Mouse (Mus musculus): ENCODE results near the gene Iscu.
"Not testable (repeated sequence)": the region's sequence is repeated elsewhere in the genome, so short reads cannot be mapped to it uniquely, and the experiment has no call there.

The Iscu gene

DNA sequence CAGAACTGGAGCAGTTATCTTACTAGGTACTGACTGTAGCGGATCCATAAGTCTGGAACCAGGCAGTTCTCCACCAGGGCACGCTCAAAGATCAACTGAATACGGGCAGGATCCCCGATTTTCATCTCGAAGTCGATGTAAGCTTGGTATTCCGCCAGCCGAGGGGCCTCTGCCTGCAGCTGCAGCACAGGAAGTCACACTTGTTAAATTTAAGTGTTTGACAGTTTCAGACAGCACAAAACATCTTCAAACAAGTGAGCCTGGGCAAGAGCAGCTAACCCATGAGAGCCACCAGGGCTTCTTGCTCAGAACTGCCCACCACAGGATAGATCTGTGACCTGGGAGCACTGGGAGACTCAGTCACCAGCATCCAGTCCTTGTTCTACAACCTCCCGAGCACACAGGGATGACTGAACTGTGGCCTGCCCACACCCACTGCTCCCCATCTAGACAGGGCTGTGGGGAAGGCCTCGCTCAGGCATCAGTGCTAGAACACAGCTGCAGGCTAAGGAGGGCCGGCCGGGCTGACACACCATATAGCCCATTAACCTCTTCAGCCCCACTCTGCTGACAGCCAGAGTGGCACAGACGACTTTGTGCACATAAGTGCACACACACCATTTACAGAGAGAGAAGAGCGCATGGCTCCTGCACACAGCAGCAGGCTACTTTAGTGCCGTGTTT, 17.1 kb upstream of the Iscu start:
- no peak for DNase-seq (ENCODE audit: low spot score in 2 of 2)

DNA sequence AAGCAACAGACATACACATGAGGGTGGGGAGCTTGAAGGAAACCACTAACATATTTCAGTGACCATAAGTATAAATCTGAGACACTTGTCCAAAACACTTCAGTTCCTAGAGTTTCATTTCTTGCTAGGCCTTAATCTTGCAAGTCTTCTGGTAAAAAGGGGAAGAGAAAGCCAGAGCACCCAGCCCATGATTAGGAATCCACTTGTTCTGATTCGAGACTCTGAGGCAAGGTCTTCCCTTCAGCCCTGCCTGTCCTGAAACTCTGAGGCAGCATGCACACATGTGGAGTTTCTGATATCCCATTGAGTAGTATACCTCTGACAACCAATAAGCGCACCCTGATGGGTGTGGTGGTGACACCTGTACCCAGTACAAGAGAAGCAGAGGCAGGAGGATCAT, 11.0 kb upstream of the Iscu start:
- no peak for DNase-seq (ENCODE audit: low spot score in 2 of 2)

DNA sequence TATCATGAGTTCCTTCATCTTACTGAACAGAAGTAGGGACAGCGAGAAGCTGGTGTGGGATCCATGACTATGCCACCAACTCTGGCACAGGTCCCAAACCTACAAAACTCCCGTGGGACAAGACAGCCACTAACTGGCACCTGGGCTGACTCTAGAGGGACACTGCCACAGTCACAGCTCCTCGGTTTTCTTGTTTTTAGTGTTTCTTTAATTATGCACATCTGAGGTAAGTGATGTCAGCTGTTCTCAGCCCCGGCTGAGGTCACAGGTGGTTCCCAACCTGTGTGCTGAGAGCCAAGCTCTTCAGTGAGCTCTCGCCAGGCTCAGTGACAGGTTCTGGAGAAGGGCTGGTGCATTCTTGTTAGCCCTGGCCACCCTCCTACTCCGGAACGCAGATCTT, 8.1 kb upstream of the Iscu start:
- DNase-seq (ENCODE audit: low spot score in 2 of 2): no peak

DNA sequence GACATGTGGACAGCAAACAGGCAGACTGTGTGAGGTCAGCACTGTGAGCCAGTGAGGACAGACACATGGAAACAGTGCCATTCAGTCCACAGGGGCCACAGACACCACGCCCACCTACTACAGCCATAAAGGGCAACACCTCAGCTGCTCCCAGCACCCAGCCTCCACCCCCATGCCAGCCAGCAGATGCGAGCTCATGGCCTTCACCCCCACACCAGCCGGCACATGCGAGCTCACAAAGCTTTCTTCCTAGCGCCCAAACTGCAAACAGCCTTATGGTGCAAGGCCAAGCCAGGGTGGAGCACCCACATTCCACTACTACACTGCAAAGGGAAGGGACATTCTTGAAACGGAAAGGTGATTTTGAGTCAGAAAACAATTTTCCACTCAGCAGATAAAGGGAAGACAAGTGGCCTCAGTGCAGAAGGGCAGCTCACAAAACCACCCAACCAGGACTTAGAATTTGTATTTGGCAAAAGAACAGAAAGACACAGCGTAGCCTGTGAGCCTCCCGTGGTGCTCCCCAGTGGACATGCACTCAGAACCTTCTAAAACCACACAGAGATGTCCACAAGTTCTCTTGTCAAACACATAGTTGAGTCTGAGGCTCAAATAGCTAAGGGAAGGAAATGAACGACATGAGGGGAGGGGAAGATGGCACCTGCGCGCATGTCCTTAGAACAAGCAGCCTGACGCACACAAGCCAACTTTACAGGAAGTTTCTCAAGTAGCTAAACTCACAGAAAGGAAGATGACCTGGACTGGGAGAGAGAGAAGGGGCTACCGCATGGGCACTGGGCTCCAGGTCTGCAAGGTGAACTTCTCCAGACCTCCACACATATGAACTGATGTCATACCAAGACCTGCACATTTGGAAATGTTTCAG, 6.7 kb upstream of the Iscu start:
- no peak for DNase-seq (ENCODE audit: low spot score in 2 of 2)

DNA sequence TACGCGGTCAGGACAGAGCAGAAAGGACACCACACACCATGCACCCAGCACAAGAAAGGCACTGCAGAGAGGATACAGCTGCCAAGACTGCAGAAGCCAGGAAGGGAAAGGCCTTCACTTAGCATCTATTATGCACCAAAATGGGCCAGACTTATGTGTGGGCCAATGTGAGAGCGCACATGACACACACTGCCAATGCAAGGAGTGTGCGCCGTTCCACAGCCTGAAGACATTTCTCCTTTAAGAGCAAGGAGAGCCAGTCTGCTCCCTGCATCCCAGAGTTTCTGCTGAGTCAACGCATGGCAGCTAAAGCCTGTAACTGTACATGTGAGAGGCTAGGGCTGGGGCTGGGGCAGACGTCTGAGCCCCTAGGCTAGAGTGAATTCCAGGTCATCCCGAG, 3.7 kb upstream of the Iscu start:
- DNase-seq (ENCODE audit: low spot score in 2 of 2): no peak

DNA sequence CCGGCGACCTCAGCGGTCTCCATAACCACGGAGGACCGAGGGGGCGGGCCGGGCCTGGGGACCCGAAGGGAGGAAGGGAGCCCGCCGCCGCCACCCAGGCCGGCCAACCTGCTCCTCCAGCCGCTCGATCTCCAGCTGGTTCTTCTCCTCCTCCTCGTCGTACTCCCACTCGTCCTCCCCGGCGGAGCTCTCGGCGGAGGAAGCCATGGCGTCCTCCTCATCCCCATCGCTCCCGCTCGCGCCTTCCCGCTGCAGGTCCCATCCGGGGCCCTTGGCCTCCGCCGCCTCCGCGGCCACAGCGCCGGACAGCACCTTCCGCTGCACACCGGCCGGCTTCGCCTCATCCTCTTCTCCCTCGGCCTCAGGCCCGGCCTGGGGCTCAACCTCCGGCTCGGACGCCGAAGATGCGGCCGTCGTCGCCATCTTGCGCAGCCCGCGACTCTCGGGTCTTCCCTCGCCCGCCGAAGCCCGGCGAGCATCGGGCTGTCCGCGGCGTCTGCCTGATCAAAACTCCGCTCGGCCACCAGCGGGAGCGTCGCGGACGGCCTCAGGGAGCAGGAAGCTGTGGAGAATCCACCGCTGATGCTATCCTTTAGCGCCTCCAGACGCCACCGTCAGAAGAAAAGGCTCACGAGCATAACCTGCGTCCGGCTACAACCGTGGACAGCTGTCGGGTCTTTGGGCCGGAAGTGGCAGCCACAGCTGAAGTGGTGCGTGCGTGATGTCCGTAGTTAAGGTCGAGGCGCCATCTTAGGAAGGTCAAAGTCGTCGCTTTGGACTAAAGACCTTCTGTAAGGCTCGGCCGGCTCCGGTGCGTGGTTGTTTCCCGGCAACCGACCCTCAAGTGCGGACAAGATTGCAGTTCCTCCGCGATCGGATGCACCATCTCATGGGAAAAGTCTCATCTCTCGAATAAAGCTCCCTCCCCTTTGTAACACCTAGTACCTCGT, 1.1 kb upstream of the Iscu start:
- DNase-seq (ENCODE audit: low spot score in 2 of 2): peak; percentile 81 to 83

DNA sequence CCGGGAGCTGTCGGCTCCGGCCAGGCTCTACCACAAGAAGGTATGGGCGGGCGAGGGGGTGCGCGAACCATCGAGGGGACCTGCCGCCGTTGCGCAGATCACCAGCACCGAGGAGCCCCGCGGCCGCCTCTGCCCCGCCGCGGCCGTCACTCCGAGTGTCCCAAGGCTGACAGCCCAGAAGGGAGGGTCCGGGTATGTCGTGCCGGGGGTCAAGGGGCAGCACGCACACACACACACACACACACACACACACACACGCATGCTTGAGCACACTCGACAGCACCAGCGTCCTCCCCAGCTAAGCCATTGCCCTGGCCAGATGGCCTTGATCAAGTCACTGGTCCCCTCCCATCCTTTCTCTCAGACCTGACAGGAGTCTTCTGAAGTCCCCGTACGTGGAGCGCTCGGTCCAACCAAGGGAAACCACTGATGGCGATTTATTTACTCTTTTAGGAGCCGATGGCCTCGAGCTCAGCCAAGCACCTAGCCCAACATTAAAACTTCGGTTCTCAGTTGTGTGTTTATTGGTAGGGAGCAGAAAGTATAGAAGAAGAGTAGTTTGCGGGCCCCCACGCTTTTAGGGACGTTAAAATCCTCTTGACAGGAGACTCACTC, 464 bp downstream of the Iscu start:
- DNase-seq (ENCODE audit: low spot score in 2 of 2): no peak

DNA sequence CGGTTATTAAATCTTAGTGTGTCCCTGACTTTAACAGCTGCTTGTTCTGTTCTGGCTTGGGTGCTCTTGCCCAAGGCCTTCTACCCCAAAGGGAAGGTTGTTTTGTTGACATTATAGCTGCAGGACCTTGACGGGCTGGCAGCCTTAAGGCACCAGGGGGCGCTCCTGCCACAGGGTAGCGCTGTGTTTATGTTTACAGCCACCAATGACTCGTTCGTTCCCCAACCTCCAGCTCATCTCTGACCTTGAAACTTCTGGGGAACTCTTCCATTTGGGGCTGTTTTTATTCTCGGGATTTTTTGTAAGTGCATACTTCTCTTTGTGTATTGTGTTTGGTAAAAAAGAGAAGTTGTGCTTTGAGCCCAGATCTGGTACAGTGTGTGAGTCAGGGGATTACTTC, 1.1 kb downstream of the Iscu start:
- peak; percentile 81 to 89 for DNase-seq (ENCODE audit: low spot score in 2 of 2)

GRCm38 (mm10) chr5:113775585-113775984, 3.0 kb downstream of the Iscu start:
- DNase-seq (ENCODE audit: low spot score in 2 of 2): no peak

DNA sequence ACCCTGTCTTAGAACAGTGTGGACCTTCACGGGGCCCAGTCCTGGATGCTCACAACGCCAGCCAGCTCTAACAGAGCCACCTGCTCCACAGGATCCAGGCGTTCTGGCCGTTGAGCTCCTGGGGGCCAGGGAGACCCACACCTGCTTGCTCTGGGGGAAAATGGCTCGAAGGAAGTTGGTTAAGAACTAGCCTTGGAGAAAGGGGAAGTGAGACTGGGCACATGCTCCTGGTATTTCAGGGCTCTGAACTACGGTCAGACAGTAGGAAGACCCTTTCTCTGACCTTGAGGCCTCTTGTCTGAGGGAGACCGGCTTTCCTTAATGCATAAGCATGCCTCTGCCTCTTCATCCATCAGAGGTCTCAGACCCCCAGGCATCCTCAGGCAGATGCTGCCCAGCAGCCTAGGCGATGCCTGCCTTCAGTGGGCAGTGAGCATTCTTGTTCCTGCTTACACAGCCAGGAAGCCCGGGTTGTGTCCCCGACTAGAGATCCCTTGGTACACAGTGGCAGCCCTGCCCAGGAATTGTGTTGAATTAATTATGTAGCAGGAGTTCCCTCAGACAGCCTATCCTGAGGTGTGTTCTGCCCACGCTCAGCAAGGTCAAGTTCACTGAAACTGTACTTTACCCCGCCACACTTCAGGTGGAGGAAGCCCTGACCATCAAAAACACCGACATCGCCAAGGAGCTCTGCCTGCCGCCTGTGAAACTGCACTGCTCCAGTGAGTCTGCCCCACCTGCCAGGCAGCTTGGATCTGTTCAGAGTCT, 3.8 kb downstream of the Iscu start:
- DNase-seq (ENCODE audit: low spot score in 2 of 2): no peak

DNA sequence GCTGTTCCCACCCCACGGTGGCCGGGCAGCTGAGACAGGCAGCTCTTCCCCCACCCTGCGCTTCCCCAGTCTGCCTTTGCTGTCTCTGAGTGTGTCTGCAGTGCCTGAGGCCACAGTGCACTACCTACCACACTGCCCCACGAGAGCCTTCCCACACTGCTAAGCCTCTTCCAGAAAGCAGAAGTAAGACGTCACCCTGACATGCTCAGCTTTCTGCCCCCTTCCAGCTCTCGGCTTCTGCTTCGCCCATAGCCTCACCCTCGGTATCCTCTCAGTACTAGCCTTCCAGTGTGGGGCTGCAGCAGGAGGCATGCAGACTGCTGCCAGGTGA, 4.3 kb downstream of the Iscu start:
- no peak for DNase-seq (ENCODE audit: low spot score in 2 of 2)

- not testable (repeated sequence) for DNase-seq (ENCODE audit: low spot score in 2 of 2)
These were observed 5.2 kb downstream of the Iscu start for GRCm38 (mm10) chr5:113777728-113778127.

DNA sequence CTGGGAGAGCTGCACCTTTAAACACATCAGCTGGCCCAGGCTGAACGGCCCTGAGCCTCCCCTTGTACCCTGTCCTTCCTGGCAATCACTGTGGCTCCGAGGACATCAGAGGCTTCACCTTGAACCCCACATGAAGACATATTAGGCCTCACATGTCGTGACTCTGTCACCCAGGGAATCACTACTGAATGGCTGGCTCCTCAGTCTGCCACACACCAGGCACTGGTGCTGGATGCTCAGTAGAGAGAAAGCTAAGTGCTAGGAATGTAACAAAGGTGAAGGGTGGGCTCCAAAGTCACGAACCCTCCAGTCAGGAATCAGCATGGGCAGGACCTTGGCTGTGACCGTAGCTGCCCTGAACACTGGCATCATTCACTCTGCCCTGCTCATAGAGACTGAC, 7.0 kb downstream of the Iscu start:
- DNase-seq (ENCODE audit: low spot score in 2 of 2): no peak

- DNase-seq (ENCODE audit: low spot score in 2 of 2): no peak
These were observed 7.7 kb downstream of the Iscu start for GRCm38 (mm10) chr5:113780082-113780752.

GRCm38 (mm10) chr5:113780763-113781162, 8.2 kb downstream of the Iscu start:
- DNase-seq (ENCODE audit: low spot score in 2 of 2): no peak

DNA sequence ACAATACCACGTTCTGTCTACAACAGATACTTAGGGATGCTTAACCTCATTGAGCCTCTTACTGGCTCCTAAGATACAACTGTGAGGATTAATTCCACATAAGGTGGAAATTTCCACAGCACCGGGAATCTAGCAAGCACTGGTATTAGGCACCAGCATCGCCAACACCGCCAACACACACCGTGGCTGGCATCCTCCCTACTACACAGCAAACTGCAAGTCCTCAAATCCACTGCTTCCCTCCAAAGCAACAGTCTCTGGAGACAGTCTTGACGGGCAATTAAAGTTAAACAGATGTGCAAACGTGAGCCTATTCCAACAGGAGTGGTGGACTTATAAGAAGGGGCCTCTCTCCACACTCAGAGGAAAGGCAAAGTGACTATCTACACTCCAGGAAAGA, 8.7 kb downstream of the Iscu start:
- no peak for DNase-seq (ENCODE audit: low spot score in 2 of 2)

DNA sequence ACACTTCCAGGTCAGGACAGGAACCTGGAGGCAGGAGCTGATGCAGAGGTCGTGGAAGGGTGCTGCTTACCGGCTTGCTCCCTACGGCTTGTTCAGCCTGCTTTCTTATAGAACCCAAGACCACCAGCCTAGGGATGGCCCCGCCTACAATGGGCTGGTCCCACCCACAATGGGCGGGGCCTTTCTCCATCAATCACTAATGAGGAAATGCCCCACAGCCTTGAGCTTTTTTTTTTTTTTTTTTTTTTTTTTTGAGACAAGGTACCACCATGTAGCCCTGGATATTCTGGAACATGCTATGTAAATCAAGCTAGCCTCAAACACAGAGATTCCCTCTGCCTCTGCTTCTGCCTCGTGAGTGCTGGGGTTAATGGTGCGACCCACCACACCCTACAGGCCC, 9.3 kb downstream of the Iscu start:
- no peak for DNase-seq (ENCODE audit: low spot score in 2 of 2)

DNA sequence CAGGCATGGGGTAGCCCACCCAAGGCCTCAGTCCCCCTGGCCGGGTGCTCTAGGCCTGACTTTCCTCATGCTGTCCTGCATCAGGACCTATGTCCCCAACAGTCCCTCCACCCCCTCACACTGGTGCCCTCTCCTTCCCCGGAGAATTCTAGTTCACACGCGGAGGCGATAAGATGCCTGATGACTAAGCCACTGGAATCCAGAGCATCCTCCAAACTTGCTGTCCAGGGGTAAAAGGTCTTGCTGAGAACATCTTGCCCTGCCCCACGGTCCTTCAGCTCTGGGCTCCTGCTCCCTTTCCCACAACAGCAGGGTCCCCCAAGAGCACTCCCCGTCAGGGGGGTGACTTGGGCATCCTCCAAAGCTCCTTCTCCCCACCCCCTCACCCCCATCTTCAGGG, 10.1 kb downstream of the Iscu start:
- DNase-seq (ENCODE audit: low spot score in 2 of 2): no peak

GRCm38 (mm10) chr5:113783581-113784001, 11.0 kb downstream of the Iscu start:
- peak in 1 of 2 experiments; percentile 61 for DNase-seq (ENCODE audit: low spot score in 2 of 2)

- DNase-seq (ENCODE audit: low spot score in 2 of 2): not testable (repeated sequence)
These were observed 11.6 kb downstream of the Iscu start for GRCm38 (mm10) chr5:113784104-113784503.

Data from urinary bladder, postnatal 36 days (tissue).